Mouse (Mus musculus) MEL (cell line): ENCODE data around the gene Gm20662. TPM values are rescaled to one million over a fixed set of nuclear protein-coding genes. Genes with fewer than 3 reads are reported as not detected.

ENCODE experiments used
- DNase-seq: peaks from one replicate; pipeline ENCODE4 v3.0.0; 2011; ENCODE audit warnings: low read depth, low spot score
- H3K27ac ChIP-seq: 2 replicates; pipeline ENCODE4 v1.5.1; 2012; ENCODE audit warnings: low read depth, mild to moderate bottlenecking, control low read depth, low read length, moderate library complexity; ENCODE audit not compliant: control insufficient read depth
- H3K27me3 ChIP-seq, 2 experiments: fragments of 150-350 bp in 1 of 2; sonication (generic) in 1 of 2; 2 replicates each; pipeline ENCODE4 v1.6.1; 2012; ENCODE audit warnings: low read length in 2 of 2, mild to moderate bottlenecking in 2 of 2, improper control_type of control experiment in 1 of 2, moderate library complexity in 1 of 2; ENCODE audit not compliant: insufficient read depth in 2 of 2, control insufficient read depth in 1 of 2
- H3K36me3 ChIP-seq, 2 experiments: 2 replicates each; pipeline ENCODE4 v1.6.1; 2012 to 2014; ENCODE audit warnings: low read length in 2 of 2, improper control_type of control experiment in 1 of 2, inconsistent platforms in 1 of 2, mild to moderate bottlenecking in 1 of 2; ENCODE audit not compliant: insufficient read depth in 2 of 2, control insufficient read depth in 1 of 2
- H3K4me1 ChIP-seq, 2 experiments: fragments of 150-350 bp in 1 of 2; sonication (generic) in 1 of 2; 2 replicates each; pipeline ENCODE4 v1.6.1; 2012; ENCODE audit warnings: low read length in 2 of 2, improper control_type of control experiment in 1 of 2, mild to moderate bottlenecking in 1 of 2; ENCODE audit not compliant: insufficient read depth in 2 of 2, control insufficient read depth in 1 of 2
- H3K4me3 ChIP-seq, 2 experiments: fragments of 150-350 bp in 1 of 2; sonication (generic) in 1 of 2; 2 replicates each; pipeline ENCODE4 v1.5.1; 2012; ENCODE audit warnings: low read depth in 2 of 2, low read length in 2 of 2, mild to moderate bottlenecking in 2 of 2, moderate library complexity in 2 of 2, control low read depth in 1 of 2, improper control_type of control experiment in 1 of 2; ENCODE audit not compliant: control insufficient read depth in 1 of 2, insufficient read depth in 1 of 2
- H3K79me2 ChIP-seq: 2 replicates; pipeline ENCODE4 v1.6.1; 2012; ENCODE audit warnings: mild to moderate bottlenecking, low read length, moderate library complexity; ENCODE audit not compliant: control insufficient read depth, poor library complexity, insufficient read depth
- H3K9ac ChIP-seq: 2 replicates; pipeline ENCODE4 v1.6.1; 2012; ENCODE audit warnings: low read depth, mild to moderate bottlenecking, control low read depth, low read length, moderate library complexity; ENCODE audit not compliant: control insufficient read depth, poor library complexity, severe bottlenecking
- H3K9me3 ChIP-seq: fragments of 150-350 bp; sonication (generic); replicated peaks from 2 replicates; pipeline ENCODE4 v1.6.1; 2012; ENCODE audit warnings: mild to moderate bottlenecking, low read length, improper control_type of control experiment, moderate library complexity; ENCODE audit not compliant: insufficient read depth
- CHD2 ChIP-seq: IDR thresholded peaks from 2 replicates; pipeline ENCODE4 v1.6.1; 2011; ENCODE audit warnings: low read length, improper control_type of control experiment
- EP300 ChIP-seq, 2 experiments: IDR thresholded peaks; 2 replicates each; pipeline ENCODE4 v1.6.1; 2011; ENCODE audit warnings: improper control_type of control experiment in 2 of 2, low read length in 2 of 2, low read depth in 1 of 2, mild to moderate bottlenecking in 1 of 2
- ETS1 ChIP-seq: IDR thresholded peaks from 2 replicates; pipeline ENCODE4 v1.6.1; 2012; ENCODE audit warnings: low read depth, mild to moderate bottlenecking, inconsistent platforms, low read length, improper control_type of control experiment, moderate library complexity
- JUND ChIP-seq: IDR thresholded peaks from 2 replicates; pipeline ENCODE4 v1.6.1; 2011; ENCODE audit warnings: low read depth, mild to moderate bottlenecking, improper control_type of control experiment, low read length
- KAT2A ChIP-seq: conservative IDR thresholded peaks from 2 replicates; pipeline ENCODE4 v1.6.1; 2012; ENCODE audit warnings: low read depth, low read length, improper control_type of control experiment, inconsistent platforms
- MAFK ChIP-seq: IDR thresholded peaks from 2 replicates; pipeline ENCODE4 v1.6.1; 2011; ENCODE audit warnings: low read depth, mild to moderate bottlenecking, low read length, improper control_type of control experiment, borderline replicate concordance
- MAX ChIP-seq: IDR thresholded peaks from 2 replicates; pipeline ENCODE4 v1.6.1; 2011; ENCODE audit warnings: low read length, improper control_type of control experiment
- MXI1 ChIP-seq: IDR thresholded peaks from 2 replicates; pipeline ENCODE4 v1.6.1; 2011; ENCODE audit warnings: mild to moderate bottlenecking, low read depth, low read length, improper control_type of control experiment
- NELFE ChIP-seq: IDR thresholded peaks from 2 replicates; pipeline ENCODE4 v1.6.1; 2011; ENCODE audit warnings: low read depth, low read length, improper control_type of control experiment
- POLR2A ChIP-seq, 2 experiments: IDR thresholded peaks; 2 replicates each; pipeline ENCODE4 v1.6.1; 2011 to 2012; ENCODE audit warnings: low read length in 2 of 2, mild to moderate bottlenecking in 2 of 2, control low read depth in 1 of 2, improper control_type of control experiment in 1 of 2, low read depth in 1 of 2, moderate library complexity in 1 of 2; ENCODE audit not compliant: control insufficient read depth in 1 of 2, insufficient read depth in 1 of 2, poor library complexity in 1 of 2
- POLR2AphosphoS2 ChIP-seq: IDR thresholded peaks from 2 replicates; pipeline ENCODE4 v1.6.1; 2011; ENCODE audit warnings: low read length, improper control_type of control experiment
- POLR2AphosphoS5 ChIP-seq: IDR thresholded peaks from 2 replicates; pipeline ENCODE4 v1.6.1; 2012; ENCODE audit warnings: low read depth, borderline replicate concordance, mild to moderate bottlenecking, inconsistent platforms, low read length, moderate library complexity, mixed read lengths
- RAD21 ChIP-seq: IDR thresholded peaks from 2 replicates; pipeline ENCODE4 v1.6.1; 2011; ENCODE audit warnings: mild to moderate bottlenecking, low read depth, low read length, improper control_type of control experiment
- RCOR1 ChIP-seq: IDR thresholded peaks from 2 replicates; pipeline ENCODE4 v1.6.1; 2012; ENCODE audit warnings: low read depth, mild to moderate bottlenecking, inconsistent platforms, low read length, improper control_type of control experiment
- SMC3 ChIP-seq: IDR thresholded peaks from 2 replicates; pipeline ENCODE4 v1.6.1; 2011; ENCODE audit warnings: low read depth, low read length, improper control_type of control experiment
- TAL1 ChIP-seq: IDR thresholded peaks from 2 replicates; pipeline ENCODE4 v1.6.1; 2012; ENCODE audit warnings: mild to moderate bottlenecking, inconsistent platforms, low read length, moderate library complexity, mixed read lengths
- TBP ChIP-seq: IDR thresholded peaks from 2 replicates; pipeline ENCODE4 v1.8.0; 2011; ENCODE audit warnings: low read depth, low read length, improper control_type of control experiment
- ZC3H11A ChIP-seq: IDR thresholded peaks from 2 replicates; pipeline ENCODE4 v1.6.1; 2012; ENCODE audit warnings: low read depth, mild to moderate bottlenecking, inconsistent platforms, low read length, improper control_type of control experiment
- ZMIZ1 ChIP-seq: IDR thresholded peaks from 2 replicates; pipeline ENCODE4 v1.6.1; 2012; ENCODE audit warnings: low read depth, mild to moderate bottlenecking, inconsistent platforms, low read length, improper control_type of control experiment, moderate library complexity
- ZNF384 ChIP-seq: IDR thresholded peaks from 2 replicates; pipeline ENCODE4 v1.6.1; 2012; ENCODE audit warnings: low read depth, mild to moderate bottlenecking, inconsistent platforms, low read length, improper control_type of control experiment
- polyA plus RNA-seq, 2 experiments: library from polyadenylated mRNA; stranded (reverse) in 1 of 2; unstranded in 1 of 2; fragments of >175 nt in 1 of 2; fragments of >200 nt in 1 of 2; gene quantifications; 2 replicates each; pipeline versions ENCODE4 v1.2.1 to v1.2.4; 2012; ENCODE audit warnings: low replicate concordance in 2 of 2, low read depth in 1 of 2; ENCODE audit not compliant: insufficient read length in 2 of 2, insufficient read depth in 1 of 2, missing spikeins in 1 of 2
- total RNA-seq: library from RNA; depleted of rRNA; stranded (reverse); fragments of 300-350 nt; gene quantifications from 2 replicates; pipeline ENCODE4 v1.2.3, GENCODE M21; 2012

Gm20662 gene
- total and polyA plus RNA-seq, 3 experiments = 0.73 to 1.2 TPM; not detected in 1

- peak; percentile 75 for TF ChIP-seq MXI1
- peak; percentile 62; the same call in 1 of the 2 replicates for TF ChIP-seq TBP
- TF ChIP-seq POLR2A (IDR thresholded peaks at IDR 0.05; ENCODE audit: control insufficient read depth in 1 of 2, insufficient read depth in 1 of 2, low read depth in 1 of 2, low read length in 2 of 2, poor library complexity in 1 of 2) = peak; percentile 54 to 76; a peak in 2 of 4 replicates
- no peak for TF ChIP-seq SMC3
- TF ChIP-seq POLR2AphosphoS5 = no peak
- no peak; the same call in 1 of the 2 replicates for TF ChIP-seq KAT2A
- TF ChIP-seq JUND = no peak
- TF ChIP-seq TAL1 = no peak
- peak; percentile 77 for TF ChIP-seq NELFE
Observed at GRCm38 (mm10) chr9:108049016-108049455, 52.9 kb downstream of the Gm20662 start, which contains the start of gene Gmppb (continued).

- Histone ChIP-seq H3K36me3 (peaks cover 0 to 6% of the 10 kb centered on the region in 2 experiments; a peak in 2 of 4 replicates), H3K4me1 (peaks cover 2 to 17% of the 10 kb centered on the region in 2 experiments), H3K27me3 (no peaks in the 10 kb centered on the region), H3K9me3 (no peaks in the 10 kb centered on the region), H3K9ac (peak overlapping the region; percentile 89), H3K79me2 (peaks cover 10% of the 10 kb centered on the region), H3K4me3 (peak overlapping the region; percentile 89 to 98), H3K27ac (peak overlapping the region; percentile 44)
- TF ChIP-seq ZMIZ1 (0 out of 2 replicates have a peak, but pooled peaks have one; percentile 41), ZC3H11A (no peak), SMC3 (peak; percentile 10; the same call in 1 of the 2 replicates), MAX (no peak), POLR2AphosphoS5 (peak; percentile 71; the same call in 1 of the 2 replicates), MXI1 (no peak)
- no peak for DNase-seq
Observed at GRCm38 (mm10) chr9:108049561-108050251, 53.6 kb downstream of the Gm20662 start.

- no peaks in the 10 kb centered on the region for H3K9me3 ChIP-seq
- H3K27me3 ChIP-seq = no peaks in the 10 kb centered on the region
- DNase-seq = no peak
- H3K27ac ChIP-seq = no peak overlapping the region
- TF ChIP-seq POLR2AphosphoS2 = peak; percentile 40; the same call in 1 of the 2 replicates
- no peak for TF ChIP-seq MAFK
- TF ChIP-seq ZNF384 = no peak
- TF ChIP-seq RCOR1 = no peak
- no peak for TF ChIP-seq KAT2A
- no peak for TF ChIP-seq RAD21
- TF ChIP-seq CHD2 = no peak
- TF ChIP-seq EP300 (IDR thresholded peaks at IDR 0.05; ENCODE audit: low read depth in 1 of 2, low read length in 2 of 2) = no peak
- no peak for TF ChIP-seq ETS1
- peaks cover 0 to 6% of the 10 kb centered on the region in 2 experiments; a peak in 2 of 4 replicates for H3K36me3 ChIP-seq
- no peak overlapping the region for H3K4me3 ChIP-seq
- H3K4me1 ChIP-seq = peaks cover 2 to 17% of the 10 kb centered on the region in 2 experiments
- peaks cover 10% of the 10 kb centered on the region for H3K79me2 ChIP-seq
- H3K9ac ChIP-seq = no peak overlapping the region
Observed at GRCm38 (mm10) chr9:108051184-108051930, 55.2 kb downstream of the Gm20662 start.
